Mouse (Mus musculus) G1E (cell line): ENCODE measurements around the gene Stam.

ENCODE experiments used
- CTCF ChIP-seq: IDR thresholded peaks from 2 replicates; pipeline ENCODE4 v1.5.1; 2012; ENCODE audit warnings: low read depth, low read length, inconsistent platforms, mixed read lengths
- GATA1 ChIP-seq: IDR thresholded peaks from 2 replicates; pipeline ENCODE4 v1.6.1; 2012; ENCODE audit warnings: borderline replicate concordance, low read length, inconsistent platforms, mixed read lengths
- GATA2 ChIP-seq: IDR thresholded peaks from 2 replicates; pipeline ENCODE4 v1.6.1; 2012; ENCODE audit warnings: low read depth, low read length, inconsistent platforms, borderline replicate concordance
- POLR2AphosphoS5 ChIP-seq: IDR thresholded peaks from 2 replicates; pipeline ENCODE4 v1.6.1; 2012; ENCODE audit warnings: low read depth, low read length, inconsistent platforms; ENCODE audit not compliant: insufficient replicate concordance
- TAL1 ChIP-seq: conservative IDR thresholded peaks from 2 replicates; pipeline ENCODE4 v1.6.1; 2012; ENCODE audit warnings: low read depth, low read length, inconsistent platforms, mixed read lengths

DNA sequence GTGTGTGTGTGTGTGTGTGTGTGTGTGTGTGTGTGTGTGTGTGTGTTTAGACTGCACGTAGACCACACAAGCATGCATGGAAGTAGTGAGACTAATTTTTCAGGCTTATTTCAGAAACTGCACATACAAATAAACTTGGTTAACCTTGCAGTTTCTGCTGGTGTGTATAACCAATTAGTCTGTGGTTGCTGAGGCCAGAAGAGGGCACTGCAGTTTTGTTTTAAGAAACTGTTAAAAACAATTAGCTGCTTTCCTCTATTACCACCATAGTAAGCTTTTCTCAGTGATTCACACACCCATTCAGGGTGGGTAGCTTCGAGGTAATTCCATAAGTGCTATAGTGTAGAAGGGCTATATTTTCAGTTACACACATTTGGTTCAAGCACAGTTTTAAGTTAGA, 76.9 kb downstream of the Stam start:
- TF ChIP-seq CTCF (no peak), GATA1 (no peak), POLR2AphosphoS5 (no peak), GATA2 (no peak), TAL1 (no peak)
